Mouse (Mus musculus) stomach, postnatal 0 days (tissue): ENCODE measurements around the gene Zfyve19. TPM values are rescaled to one million over a fixed set of nuclear protein-coding genes. Genes with fewer than 3 reads are reported as not detected.

Experiments used
- ATAC-seq: fragments of 200-750 bp; cut with Nextera tagmentation; 2 replicates; pipeline ENCODE4 v1.8.0; 2017; ENCODE audit not compliant: low FRiP score, low TSS enrichment
- DNase-seq: peaks from one replicate; pipeline ENCODE4 v3.0.0-alpha.2; 2016; ENCODE audit warnings: low spot score
- H3K27ac ChIP-seq: fragments of 300-500 bp; sonication (generic); replicated peaks from 2 replicates; pipeline ENCODE4 v1.5.1; 2014; ENCODE audit warnings: mild to moderate bottlenecking, control low read depth
- H3K27me3 ChIP-seq: fragments of 300-500 bp; sonication (generic); 2 replicates; pipeline ENCODE4 v1.6.1; 2014; ENCODE audit warnings: low read length; ENCODE audit not compliant: control insufficient read depth, insufficient read depth
- H3K36me3 ChIP-seq: fragments of 300-500 bp; sonication (generic); 2 replicates; pipeline ENCODE4 v1.6.1; 2014; ENCODE audit warnings: low read length, mixed read lengths; ENCODE audit not compliant: control insufficient read depth, insufficient read depth
- H3K4me1 ChIP-seq: fragments of 300-500 bp; sonication (generic); replicated peaks from 2 replicates; pipeline ENCODE4 v1.6.1; 2014; ENCODE audit warnings: antibody characterized with exemption; ENCODE audit not compliant: control insufficient read depth, insufficient read depth
- H3K4me2 ChIP-seq: fragments of 300-500 bp; sonication (generic); replicated peaks from 2 replicates; pipeline ENCODE4 v1.6.1; 2014; ENCODE audit warnings: low read depth, mild to moderate bottlenecking, control low read depth, moderate library complexity
- H3K4me3 ChIP-seq: fragments of 300-500 bp; sonication (generic); 2 replicates; pipeline ENCODE4 v1.5.1; 2014; ENCODE audit warnings: low read depth, low read length, control low read depth
- H3K9ac ChIP-seq: fragments of 300-500 bp; sonication (generic); 2 replicates; pipeline ENCODE4 v1.6.1; 2014; ENCODE audit warnings: mild to moderate bottlenecking, low read length, control low read depth, mixed read lengths
- H3K9me3 ChIP-seq: fragments of 300-500 bp; sonication (generic); 2 replicates; pipeline ENCODE4 v1.6.1; 2016; ENCODE audit warnings: low read length; ENCODE audit not compliant: control insufficient read depth
- CTCF ChIP-seq: IDR thresholded peaks from 2 replicates; pipeline ENCODE4 v1.5.1; 2016; ENCODE audit warnings: antibody characterized with exemption, low read depth, mild to moderate bottlenecking, moderate library complexity
- EP300 ChIP-seq: optimal IDR thresholded peaks from 2 replicates; pipeline ENCODE3; 2016; ENCODE audit warnings: antibody characterized with exemption
- WGBS: fragments of 180-500 bp; shearing (Covaris S2); extraction: QIAGEN DNeasy Blood & Tissue Kit; methylation state at CpG from one replicate; pipeline ENCODE4 v1.1.7; 2014; 5-methylcytosine and 5-hydroxymethylcytosine counted together
- polyA plus RNA-seq: library from polyadenylated mRNA; unstranded; fragments of >200 nt; fragmentation: Nextera tagmentation; extraction: Ambion mirVana; gene quantifications from 2 replicates; pipeline ENCODE4 v1.2.1, GENCODE M21; 2015

Zfyve19 gene
- polyA plus RNA-seq, 1 experiment from 2014 or later: 28.5 TPM

DNA sequence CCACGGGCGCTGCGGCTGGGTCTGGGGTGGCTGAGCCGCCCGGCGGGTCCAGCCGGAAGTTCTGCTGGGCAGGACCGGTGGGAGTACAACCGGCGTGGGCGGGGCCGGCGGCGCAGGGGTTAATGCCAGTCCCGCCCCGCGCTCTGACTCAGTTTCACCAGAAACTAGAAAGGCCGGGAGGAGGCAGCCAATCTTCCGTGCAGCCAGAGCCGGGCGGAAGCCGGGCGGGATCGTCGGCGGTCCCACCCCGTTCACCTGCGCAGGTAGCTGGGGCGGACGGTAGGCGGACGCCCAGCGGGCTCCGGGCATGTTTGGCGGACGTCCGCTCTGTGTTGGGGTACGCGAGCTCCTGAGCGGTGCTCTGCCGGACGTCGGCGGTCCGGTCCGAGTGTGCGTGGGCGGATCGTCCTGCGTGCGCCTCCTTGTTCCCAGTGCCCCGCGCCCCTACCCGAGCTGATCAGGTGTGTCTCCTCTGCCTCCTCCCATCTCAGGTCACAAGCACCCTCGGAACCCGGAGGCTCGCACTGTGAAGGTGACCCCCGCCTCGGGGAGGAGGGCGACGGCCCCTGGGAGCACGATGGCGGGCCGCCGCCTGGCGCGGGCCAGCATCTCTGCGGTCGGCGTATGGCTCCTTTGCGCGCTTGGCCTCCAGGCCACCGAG is 28.9 kb downstream of the Zfyve19 start, which contains the start of gene Spint1:
TSS of gene Spint1 (plus strand) at position 153 of the 661 bp plus-strand sequence.
- no peaks in the 10 kb centered on the region for H3K4me1 ChIP-seq
- H3K36me3 ChIP-seq: no peaks in the 10 kb centered on the region
- WGBS: under 1% methylated on average over 73 of the region's 73 CpGs
- ATAC-seq: peak; percentile 83
- H3K4me2 ChIP-seq: peak within 1 kb of the TSS; percentile 69
- peak; percentile 14 for TF ChIP-seq EP300
- TF ChIP-seq CTCF: no peak
- peak within 1 kb of the TSS; percentile 56 for H3K4me3 ChIP-seq
- H3K9ac ChIP-seq: peak within 1 kb of the TSS; percentile 76
- peaks cover 3% of the 10 kb centered on the region; the same call in 1 of the 2 replicates for H3K27me3 ChIP-seq
- H3K9me3 ChIP-seq: no peaks in the 10 kb centered on the region
- peak within 1 kb of the TSS; percentile 93 for H3K27ac ChIP-seq
- DNase-seq: peak; percentile 91

DNA sequence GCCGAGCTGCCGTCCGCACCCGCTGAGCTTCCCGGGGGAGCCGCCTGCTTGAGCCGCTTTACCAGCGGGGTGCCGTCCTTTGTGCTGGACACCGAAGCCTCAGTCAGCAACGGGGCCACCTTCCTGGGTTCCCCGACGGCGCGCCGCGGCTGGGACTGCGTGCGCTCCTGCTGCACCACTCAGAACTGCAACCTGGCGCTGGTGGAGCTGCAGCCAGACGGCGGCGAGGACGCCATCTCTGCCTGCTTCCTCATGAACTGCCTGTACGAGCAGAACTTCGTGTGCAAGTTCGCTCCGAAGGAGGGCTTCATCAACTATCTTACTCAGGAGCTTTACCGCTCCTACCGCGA is 29.4 kb downstream of the Zfyve19 start:
- DNase-seq: no peak
- peaks cover 3% of the 10 kb centered on the region; the same call in 1 of the 2 replicates for H3K27me3 ChIP-seq
- 3% methylated on average over 31 of the region's 31 CpGs for WGBS

GRCm38 (mm10) chr2:119238671-119239070 is 30.3 kb downstream of the Zfyve19 start:
- Histone ChIP-seq H3K4me3 (peak overlapping the region; percentile 56), H3K9ac (peak overlapping the region; percentile 76), H3K36me3 (no peaks in the 10 kb centered on the region), H3K4me2 (peak overlapping the region; percentile 69), H3K9me3 (no peaks in the 10 kb centered on the region), H3K27me3 (peaks cover 3% of the 10 kb centered on the region; the same call in 1 of the 2 replicates), H3K4me1 (no peaks in the 10 kb centered on the region), H3K27ac (peak overlapping the region; percentile 93)
- TF ChIP-seq EP300: no peak
- TF ChIP-seq CTCF: no peak
- ATAC-seq (peak; percentile 84), DNase-seq (peak; percentile 84)
- 29% methylated on average over 2 of the region's 2 CpGs for WGBS

More for the DNA sequence above, 29.4 kb downstream of the Zfyve19 start:
- Histone ChIP-seq H3K4me3 (peak overlapping the region; percentile 56), H3K36me3 (no peaks in the 10 kb centered on the region), H3K4me1 (no peaks in the 10 kb centered on the region), H3K9ac (peak overlapping the region; percentile 76), H3K9me3 (no peaks in the 10 kb centered on the region), H3K27ac (peak overlapping the region; percentile 93), H3K4me2 (peak overlapping the region; percentile 69)
- ATAC-seq: peak; percentile 1; the same call in 1 of the 2 replicates
- TF ChIP-seq EP300 (no peak), CTCF (no peak)

- H3K4me3 ChIP-seq: 0 out of 2 replicates have a peak overlapping the region, but pooled peaks have one; percentile 6
- 56% methylated on average over 4 of the region's 4 CpGs for WGBS
- H3K36me3 ChIP-seq: no peaks in the 10 kb centered on the region
- ATAC-seq (no peak), DNase-seq (peak; percentile 45)
- no peaks in the 10 kb centered on the region for H3K4me1 ChIP-seq
- TF ChIP-seq CTCF (no peak), EP300 (no peak)
- peak overlapping the region; percentile 40; the same call in 1 of the 2 replicates for H3K27ac ChIP-seq
- H3K4me2 ChIP-seq: peak overlapping the region; percentile 69
- peaks cover 3% of the 10 kb centered on the region; the same call in 1 of the 2 replicates for H3K27me3 ChIP-seq
- H3K9ac ChIP-seq: no peak overlapping the region
- H3K9me3 ChIP-seq: no peaks in the 10 kb centered on the region
These were observed 31.8 kb downstream of the Zfyve19 start for GRCm38 (mm10) chr2:119240075-119240818.

- Histone ChIP-seq H3K4me3 (no peak overlapping the region), H3K4me1 (no peaks in the 10 kb centered on the region), H3K36me3 (no peaks in the 10 kb centered on the region), H3K4me2 (no peak overlapping the region), H3K27ac (no peak overlapping the region), H3K9ac (no peak overlapping the region), H3K9me3 (no peaks in the 10 kb centered on the region), H3K27me3 (peaks cover 3% of the 10 kb centered on the region; the same call in 1 of the 2 replicates)
- TF ChIP-seq EP300: no peak
- no peak for TF ChIP-seq CTCF
- DNase-seq (no peak), ATAC-seq (no peak)
- WGBS: 79% methylated on average over 4 of the region's 4 CpGs
These were observed 32.4 kb downstream of the Zfyve19 start for GRCm38 (mm10) chr2:119240819-119241186.

DNA sequence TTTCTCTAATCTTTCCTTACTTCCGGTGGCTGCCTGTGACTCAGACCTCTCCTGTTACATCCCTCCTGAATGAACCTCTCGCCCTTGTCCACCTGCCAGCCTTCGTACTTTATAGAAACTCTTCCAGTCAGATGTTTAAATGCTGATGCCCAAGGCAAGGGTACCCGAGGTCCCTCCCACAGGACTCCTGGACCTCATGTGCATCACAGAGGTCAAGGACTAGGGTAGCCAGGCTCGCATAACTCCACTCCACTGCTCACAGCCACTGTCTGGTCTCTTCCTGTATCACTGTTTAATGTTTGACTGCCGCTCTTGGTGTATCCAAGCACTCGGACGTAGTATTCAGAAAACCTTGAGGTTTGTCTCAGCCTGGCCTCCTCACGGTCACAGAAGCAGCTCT is 34.1 kb downstream of the Zfyve19 start:
- Histone ChIP-seq H3K4me3 (no peak overlapping the region), H3K27ac (no peak overlapping the region), H3K4me2 (no peak overlapping the region), H3K4me1 (no peaks in the 10 kb centered on the region), H3K27me3 (no peaks in the 10 kb centered on the region), H3K9me3 (no peaks in the 10 kb centered on the region), H3K9ac (no peak overlapping the region), H3K36me3 (no peaks in the 10 kb centered on the region)
- WGBS: 63% methylated on average over 9 of the region's 9 CpGs
- no peak for DNase-seq
- TF ChIP-seq CTCF: no peak
- TF ChIP-seq EP300: no peak
- ATAC-seq: no peak
